Comparison of ENCODE assay signal across 8 mouse cellular contexts in the genomic region with DNA sequence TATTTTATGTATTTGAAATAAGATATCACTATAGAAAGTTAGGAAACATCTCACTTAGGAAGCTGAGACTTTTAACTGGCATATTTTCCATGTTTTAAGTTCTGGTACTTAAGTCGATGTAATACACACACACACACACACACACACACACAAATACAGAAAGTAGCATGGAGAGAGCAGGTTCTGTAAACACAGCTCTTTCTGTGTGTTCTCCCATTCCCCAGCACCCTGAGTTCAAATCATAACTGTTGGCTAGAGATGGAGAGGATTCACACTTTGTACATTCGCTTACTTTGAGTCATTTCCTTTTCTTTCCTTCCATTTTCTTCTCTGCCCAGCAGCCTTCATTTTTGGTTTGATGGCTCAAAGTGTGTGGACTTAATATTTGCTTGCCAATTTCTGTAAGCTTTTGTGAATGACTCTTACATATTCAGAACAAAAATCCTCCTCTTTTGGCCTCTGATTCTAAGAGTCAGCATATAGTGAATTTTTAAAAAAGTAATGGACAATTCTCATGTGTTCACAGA. TPM values are rescaled to one million over a fixed set of nuclear protein-coding genes. Genes with fewer than 3 reads are reported as not detected.
DNase-seq lines count a peak whose midpoint lies in the region; ATAC-seq lines count a peak whose summit lies in the region.

No protein-coding gene starts in this region.

- peak overlapping the region; percentile 100 for H3K9ac ChIP-seq in forebrain, embryonic 11.5 days (ENCODE audit: low read length)
- no peak overlapping the region for H3K9ac ChIP-seq in limb, embryonic 15.5 days

- no peak overlapping the region for H3K27ac ChIP-seq in forebrain, embryonic 11.5 days (ENCODE audit: low read depth, low read length)
- H3K27ac ChIP-seq in limb, embryonic 15.5 days: no peak overlapping the region

- H3K4me3 ChIP-seq in erythroblast, embryonic 14.5 days (replicated peaks): peak overlapping the region; percentile 98
- peak overlapping the region; percentile 100 for H3K4me3 ChIP-seq in forebrain, embryonic 11.5 days (ENCODE audit: low read depth, low read length)
- peak overlapping the region; percentile 94 for H3K4me3 ChIP-seq in limb, embryonic 15.5 days

- H3K4me1 ChIP-seq in erythroblast, embryonic 14.5 days (ENCODE audit: control insufficient read depth): peaks cover 70% of the 10 kb centered on the region
- peaks cover 27% of the 10 kb centered on the region for H3K4me1 ChIP-seq in forebrain, embryonic 11.5 days (replicated peaks; ENCODE audit: control insufficient read depth, insufficient read depth, low read length)
- H3K4me1 ChIP-seq in limb, embryonic 15.5 days: peaks cover 19% of the 10 kb centered on the region

- peak; percentile 50 for DNase-seq in 3T3-L1 (ENCODE audit: low read depth, low spot score)
- DNase-seq in forebrain, embryonic 11.5 days (ENCODE audit: low spot score): no peak
- no peak for DNase-seq in c-Kit-positive CD71-positive TER-119-positive erythroid progenitor cells, embryonic 14.5 days (ENCODE audit: low spot score)
- DNase-seq in kidney, adult 8-10 months: no peak
- no peak for DNase-seq in ovary, adult 18-20 months (ENCODE audit: low spot score)

- H3K4me2 ChIP-seq in forebrain, embryonic 11.5 days (ENCODE audit: low read depth, low read length, severe bottlenecking): peak overlapping the region; percentile 77
- peak overlapping the region; percentile 64 for H3K4me2 ChIP-seq in limb, embryonic 15.5 days

- peaks cover 48% of the 10 kb centered on the region for H3K36me3 ChIP-seq in erythroblast, embryonic 14.5 days (ENCODE audit: control insufficient read depth)
- H3K36me3 ChIP-seq in forebrain, embryonic 11.5 days (ENCODE audit: control insufficient read depth, insufficient read depth, low read length): no peaks in the 10 kb centered on the region
- no peaks in the 10 kb centered on the region for H3K36me3 ChIP-seq in limb, embryonic 15.5 days

- WGBS in forebrain, embryonic 11.5 days: 56% methylated on average over 2 of the region's 2 CpGs
- 40% methylated on average over 2 of the region's 2 CpGs for WGBS in limb, embryonic 15.5 days

- no peaks in the 10 kb centered on the region for H3K9me3 ChIP-seq in erythroblast, embryonic 14.5 days (ENCODE audit: control insufficient read depth, low read length)
- H3K9me3 ChIP-seq in forebrain, embryonic 11.5 days (ENCODE audit: control insufficient read depth, low read length): no peaks in the 10 kb centered on the region
- H3K9me3 ChIP-seq in limb, embryonic 15.5 days: no peaks in the 10 kb centered on the region

- no peaks in the 10 kb centered on the region for H3K27me3 ChIP-seq in erythroblast, embryonic 14.5 days (ENCODE audit: control insufficient read depth)
- H3K27me3 ChIP-seq in forebrain, embryonic 11.5 days (ENCODE audit: control insufficient read depth, insufficient read depth, low read length): no peaks in the 10 kb centered on the region
- H3K27me3 ChIP-seq in limb, embryonic 15.5 days: no peaks in the 10 kb centered on the region

- ATAC-seq in erythroblast, adult 5-6 weeks (replicated peaks; ENCODE audit: low FRiP score, poor library complexity, severe bottlenecking): no peak
- ATAC-seq in forebrain, embryonic 11.5 days (replicated peaks; ENCODE audit: low FRiP score): no peak
- ATAC-seq in limb, embryonic 15.5 days (ENCODE audit: insufficient number of reproducible peaks, low FRiP score, low TSS enrichment, low read depth): no peak

RNA-seq across cellular contexts. Expression of a gene that starts 1.4 kb away (rescaled TPM):
- polyA plus RNA-seq in erythroblast, embryonic 14.5 days (2012): 1.5 and 2.2 TPM in 2 replicates
- 22.4 and 46.1 TPM in 2 replicates for total RNA-seq in erythroblast, adult 5-6 weeks (2015; ENCODE audit: low replicate concordance)
- 74.6 and 94.0 TPM in 2 replicates for total RNA-seq in erythroblast, adult 5-6 weeks (2017; ENCODE audit: low replicate concordance)
- 120 and 131 TPM in 2 replicates for polyA plus RNA-seq in forebrain, embryonic 11.5 days (2014; fragmentation: Nextera tagmentation; extraction: Ambion mirVana)
- polyA plus RNA-seq in limb, embryonic 15.5 days (2015; fragmentation: Nextera tagmentation; extraction: Ambion mirVana): 32.1 and 37.1 TPM in 2 replicates

RNA-seq across cellular contexts. Expression of a gene that starts 39.3 kb away (rescaled TPM):
- 2.6 and 2.8 TPM in 2 replicates for polyA plus RNA-seq in erythroblast, embryonic 14.5 days (2012)
- total RNA-seq in erythroblast, adult 5-6 weeks (2015; ENCODE audit: low replicate concordance): 2.5 and 6.7 TPM in 2 replicates
- total RNA-seq in erythroblast, adult 5-6 weeks (2017; ENCODE audit: low replicate concordance): 6.7 and 7.4 TPM in 2 replicates
- 59.7 and 63.9 TPM in 2 replicates for polyA plus RNA-seq in forebrain, embryonic 11.5 days (2014; fragmentation: Nextera tagmentation; extraction: Ambion mirVana)
- polyA plus RNA-seq in limb, embryonic 15.5 days (2015; fragmentation: Nextera tagmentation; extraction: Ambion mirVana): 40.8 and 41.7 TPM in 2 replicates

Comparison
In these comparisons a context has a peak if more than half of its experiments do, and no peak if none do; other contexts are left out.
1. RNA of a gene that starts 1.4 kb away (polyA plus RNA-seq): 120 to 131 TPM in forebrain, embryonic 11.5 days and 32.1 to 37.1 TPM in limb, embryonic 15.5 days; 1.5 to 2.2 TPM in erythroblast, embryonic 14.5 days; every median in the first group is over 10 times any median in the second.
2. RNA of a gene that starts 39.3 kb away (polyA plus RNA-seq): 59.7 to 63.9 TPM in forebrain, embryonic 11.5 days and 40.8 to 41.7 TPM in limb, embryonic 15.5 days; 2.6 to 2.8 TPM in erythroblast, embryonic 14.5 days; every median in the first group is over 10 times any median in the second.
3. Peak in every context shown above with its lines, with median percentiles within 50 percentile points of each other: H3K4me3 ChIP-seq.